ENCODE assay signal across 12 mouse cellular contexts in genomic region chr2:122575470-122575869, GRCm38 (mm10). TPM values are rescaled to one million over a fixed set of nuclear protein-coding genes. Genes with fewer than 3 reads are reported as not detected.
DNase-seq lines count a peak whose midpoint lies in the region; ATAC-seq and TF ChIP-seq lines count a peak whose summit lies in the region.
"Had no signal": no experiment of that assay in that cellular context is flagged by ENCODE, and none has a peak within 500 bp of the region (broad histone marks: within the 10 kb centered on the region; RNA-seq: fewer than 3 reads in every experiment).

No protein-coding gene starts in this region.

- H3K27me3 ChIP-seq in heart, embryonic 12.5 days (replicated peaks) = no peaks in the 10 kb centered on the region
- H3K27me3 ChIP-seq: embryonic facial prominence, embryonic 13.5 days had no signal

- no peaks in the 10 kb centered on the region for H3K9me3 ChIP-seq in heart, embryonic 12.5 days (replicated peaks)
- H3K9me3 ChIP-seq: embryonic facial prominence, embryonic 13.5 days; hindbrain, embryonic 10.5 days had no signal

- H3K27ac ChIP-seq in heart, embryonic 12.5 days (ENCODE audit: poor library complexity, severe bottlenecking) = peak overlapping the region; percentile 35; the same call in 1 of the 2 replicates
- no peak overlapping the region for H3K27ac ChIP-seq in left cerebral cortex, adult 2 months
- H3K27ac ChIP-seq: embryonic facial prominence, embryonic 13.5 days; hindbrain, embryonic 10.5 days had no signal

- peaks cover 13% of the 10 kb centered on the region for H3K4me1 ChIP-seq in heart, embryonic 12.5 days (replicated peaks)
- H3K4me1 ChIP-seq: embryonic facial prominence, embryonic 13.5 days; hindbrain, embryonic 10.5 days had no signal

- no peaks in the 10 kb centered on the region for H3K36me3 ChIP-seq in heart, embryonic 12.5 days
- H3K36me3 ChIP-seq: embryonic facial prominence, embryonic 13.5 days; hindbrain, embryonic 10.5 days had no signal

- TF ChIP-seq CTCF in left cerebral cortex, adult 2 months (IDR thresholded peaks at IDR 0.05) = no peak

- peak; percentile 53; the same call in 1 of the 2 replicates for ATAC-seq in heart, embryonic 12.5 days (ENCODE audit: insufficient number of reproducible peaks, low FRiP score)
- ATAC-seq: CD4-positive, CD25-positive, alpha-beta regulatory T cell, adult 4 months had no signal

- H3K9ac ChIP-seq in heart, embryonic 12.5 days = no peak overlapping the region
- H3K9ac ChIP-seq: embryonic facial prominence, embryonic 13.5 days had no signal

- no peak overlapping the region for H3K4me3 ChIP-seq in heart, embryonic 12.5 days
- H3K4me3 ChIP-seq in left cerebral cortex, adult 2 months = no peak overlapping the region
- H3K4me3 ChIP-seq: embryonic facial prominence, embryonic 13.5 days; hindbrain, embryonic 10.5 days had no signal

- H3K4me2 ChIP-seq in heart, embryonic 12.5 days = no peak overlapping the region
- H3K4me2 ChIP-seq: embryonic facial prominence, embryonic 13.5 days; midbrain, embryonic 11.5 days had no signal

- intact Hi-C loops in heart, postnatal 25 days (cut with DNase I) = no loop called here
- intact Hi-C loops in left cerebral cortex, adult 2 months (cut with DNase I) = no loop called here

- WGBS in heart, embryonic 12.5 days = 43% methylated on average over 11 of the region's 11 CpGs

- DNase-seq in heart, adult 11 months = peak; percentile 89
- no peak for DNase-seq in heart, postnatal 25 days (ENCODE audit: low spot score)
- peak; percentile 79 for DNase-seq in adrenal gland, adult 8-10 months
- peak; percentile 79 to 93 for DNase-seq in kidney, postnatal 25 days
- DNase-seq in left cerebral cortex, adult 2 months (ENCODE audit: extremely low spot score in 1 of 2, low spot score in 2 of 2) = no peak
- no peak for DNase-seq in urinary bladder, postnatal 10 days (ENCODE audit: low spot score)
- no peak for DNase-seq in urinary bladder, adult 2 months (ENCODE audit: low spot score)

RNA-seq across cellular contexts. Expression of gene Gatm, which starts 35.6 kb away (rescaled TPM):
- total RNA-seq in heart, postnatal 25 days (2021) = 1 to 10 TPM; 4.4 to 4.8 TPM
- 10 to 100 TPM in 1 of 4 experiments, 1 to 10 TPM in 3; 5.3 to 10.8 (median 7.5) TPM for total RNA-seq in adrenal gland, adult 8-10 months (2022)
- 29.9 and 34.8 TPM in 2 replicates for polyA plus RNA-seq in heart, embryonic 12.5 days (2016; fragmentation: Nextera tagmentation; extraction: Ambion mirVana)
- 10 to 100 TPM; 51.8 to 52.0 TPM for total RNA-seq in left cerebral cortex, adult 2 months (2021)
- 17.8 and 17.9 TPM in 2 replicates for polyA plus RNA-seq in urinary bladder, adult 2 months (2012; rRNA removed)

Comparison
In these comparisons a context has a peak if more than half of its experiments do, and no peak if none do; other contexts are left out.
1. DNase-seq: peak in heart, adult 11 months (single experiment), adrenal gland, adult 8-10 months (single experiment) and kidney, postnatal 25 days (2 of 2); none in heart, postnatal 25 days (single experiment), left cerebral cortex, adult 2 months (0 of 2), urinary bladder, postnatal 10 days (single experiment) and urinary bladder, adult 2 months (single experiment).
2. RNA of gene Gatm, which starts 35.6 kb away (total RNA-seq): 51.8 to 52.0 TPM in left cerebral cortex, adult 2 months; 5.3 to 10.8 TPM in adrenal gland, adult 8-10 months and 4.4 to 4.8 TPM in heart, postnatal 25 days; every median in the first group is over 4 times any median in the second.